Mouse (Mus musculus): ENCODE data around the gene Gemin6. TPM values are rescaled to one million over a fixed set of nuclear protein-coding genes. Genes with fewer than 3 reads are reported as not detected.
"Not testable (repeated sequence)": the region's sequence is repeated elsewhere in the genome, so short reads cannot be mapped to it uniquely, and the experiment has no call there.

Gene Gemin6
- polyA plus RNA-seq, 1 experiment: 15.3 TPM

GRCm38 (mm10) chr17:80220131-80220530, 4.1 kb upstream of the Gemin6 start:
- Histone ChIP-seq H3K4me3 (ENCODE audit: control insufficient read depth, low read depth, low read length) (no peak overlapping the region), H3K4me1 (ENCODE audit: control insufficient read depth, insufficient read depth, low read length) (peaks cover 2% of the 10 kb centered on the region), H3K36me3 (ENCODE audit: control insufficient read depth, insufficient read depth, low read length) (no peaks in the 10 kb centered on the region), H3K27me3 (ENCODE audit: control insufficient read depth, insufficient read depth, low read length) (no peaks in the 10 kb centered on the region), H3K27ac (ENCODE audit: control insufficient read depth, insufficient read depth, low read depth, low read length) (peak overlapping the region; percentile 43)
- no peak for TF ChIP-seq POLR2A (IDR thresholded peaks at IDR 0.05; ENCODE audit: control insufficient read depth, low read depth, low read length)
- TF ChIP-seq CTCF (IDR thresholded peaks at IDR 0.05; ENCODE audit: control insufficient read depth, insufficient read depth, insufficient replicate concordance, low read depth, low read length): no peak

- H3K4me1 ChIP-seq (ENCODE audit: control insufficient read depth, insufficient read depth, low read length): peaks cover 2% of the 10 kb centered on the region
- H3K4me3 ChIP-seq (ENCODE audit: control insufficient read depth, low read depth, low read length): no peak overlapping the region
- no peak overlapping the region for H3K27ac ChIP-seq (ENCODE audit: control insufficient read depth, insufficient read depth, low read depth, low read length)
- TF ChIP-seq POLR2A (IDR thresholded peaks at IDR 0.05; ENCODE audit: control insufficient read depth, low read depth, low read length) (no peak), CTCF (IDR thresholded peaks at IDR 0.05; ENCODE audit: control insufficient read depth, insufficient read depth, insufficient replicate concordance, low read depth, low read length) (no peak)
- H3K27me3 ChIP-seq (ENCODE audit: control insufficient read depth, insufficient read depth, low read length): no peaks in the 10 kb centered on the region
- no peaks in the 10 kb centered on the region for H3K36me3 ChIP-seq (ENCODE audit: control insufficient read depth, insufficient read depth, low read length)
Observed at GRCm38 (mm10) chr17:80221202-80221601, 3.0 kb upstream of the Gemin6 start.

- H3K4me3 ChIP-seq (ENCODE audit: control insufficient read depth, low read depth, low read length): no peak overlapping the region
- no peak overlapping the region for H3K27ac ChIP-seq (ENCODE audit: control insufficient read depth, insufficient read depth, low read depth, low read length)
- H3K27me3 ChIP-seq (ENCODE audit: control insufficient read depth, insufficient read depth, low read length): no peaks in the 10 kb centered on the region
- TF ChIP-seq CTCF (IDR thresholded peaks at IDR 0.05; ENCODE audit: control insufficient read depth, insufficient read depth, insufficient replicate concordance, low read depth, low read length) (no peak), POLR2A (IDR thresholded peaks at IDR 0.05; ENCODE audit: control insufficient read depth, low read depth, low read length) (no peak)
- peaks cover 2% of the 10 kb centered on the region for H3K4me1 ChIP-seq (ENCODE audit: control insufficient read depth, insufficient read depth, low read length)
- H3K36me3 ChIP-seq (ENCODE audit: control insufficient read depth, insufficient read depth, low read length): no peaks in the 10 kb centered on the region
Observed at GRCm38 (mm10) chr17:80221890-80222628, 2.2 kb upstream of the Gemin6 start.

- Histone ChIP-seq H3K27me3 (ENCODE audit: control insufficient read depth, insufficient read depth, low read length) (no peaks in the 10 kb centered on the region), H3K27ac (ENCODE audit: control insufficient read depth, insufficient read depth, low read depth, low read length) (peak overlapping the region; percentile 63), H3K4me3 (ENCODE audit: control insufficient read depth, low read depth, low read length) (peak overlapping the region; percentile 94), H3K36me3 (ENCODE audit: control insufficient read depth, insufficient read depth, low read length) (no peaks in the 10 kb centered on the region), H3K4me1 (ENCODE audit: control insufficient read depth, insufficient read depth, low read length) (peaks cover 2% of the 10 kb centered on the region)
- no peak for TF ChIP-seq POLR2A (IDR thresholded peaks at IDR 0.05; ENCODE audit: control insufficient read depth, low read depth, low read length)
- TF ChIP-seq CTCF (IDR thresholded peaks at IDR 0.05; ENCODE audit: control insufficient read depth, insufficient read depth, insufficient replicate concordance, low read depth, low read length): no peak
Observed at GRCm38 (mm10) chr17:80223829-80224228, 412 bp upstream of the Gemin6 start.

- not testable (repeated sequence) for H3K4me3 ChIP-seq (ENCODE audit: control insufficient read depth, low read depth, low read length); H3K36me3 ChIP-seq (ENCODE audit: control insufficient read depth, insufficient read depth, low read length); H3K4me1 ChIP-seq (ENCODE audit: control insufficient read depth, insufficient read depth, low read length); H3K27me3 ChIP-seq (ENCODE audit: control insufficient read depth, insufficient read depth, low read length); H3K27ac ChIP-seq (ENCODE audit: control insufficient read depth, insufficient read depth, low read depth, low read length)
Observed at GRCm38 (mm10) chr17:80225142-80225541, 901 bp downstream of the Gemin6 start.

GRCm38 (mm10) chr17:80229396-80229795, 5.2 kb downstream of the Gemin6 start:
- TF ChIP-seq POLR2A (IDR thresholded peaks at IDR 0.05; ENCODE audit: control insufficient read depth, low read depth, low read length) (no peak), CTCF (IDR thresholded peaks at IDR 0.05; ENCODE audit: control insufficient read depth, insufficient read depth, insufficient replicate concordance, low read depth, low read length) (no peak)
- H3K27me3 ChIP-seq (ENCODE audit: control insufficient read depth, insufficient read depth, low read length): no peaks in the 10 kb centered on the region
- no peaks in the 10 kb centered on the region for H3K4me1 ChIP-seq (ENCODE audit: control insufficient read depth, insufficient read depth, low read length)
- no peak overlapping the region for H3K4me3 ChIP-seq (ENCODE audit: control insufficient read depth, low read depth, low read length)
- H3K36me3 ChIP-seq (ENCODE audit: control insufficient read depth, insufficient read depth, low read length): peaks cover 1% of the 10 kb centered on the region
- no peak overlapping the region for H3K27ac ChIP-seq (ENCODE audit: control insufficient read depth, insufficient read depth, low read depth, low read length)

- H3K4me1 ChIP-seq (ENCODE audit: control insufficient read depth, insufficient read depth, low read length): no peaks in the 10 kb centered on the region
Observed at GRCm38 (mm10) chr17:80233844-80234243, 9.6 kb downstream of the Gemin6 start.

GRCm38 (mm10) chr17:80234376-80234775, 10.1 kb downstream of the Gemin6 start:
- Histone ChIP-seq H3K27me3 (ENCODE audit: control insufficient read depth, insufficient read depth, low read length) (no peaks in the 10 kb centered on the region), H3K4me3 (ENCODE audit: control insufficient read depth, low read depth, low read length) (no peak overlapping the region), H3K4me1 (ENCODE audit: control insufficient read depth, insufficient read depth, low read length) (no peaks in the 10 kb centered on the region), H3K36me3 (ENCODE audit: control insufficient read depth, insufficient read depth, low read length) (peaks cover under 1% of the 10 kb centered on the region), H3K27ac (ENCODE audit: control insufficient read depth, insufficient read depth, low read depth, low read length) (no peak overlapping the region)
- no peak for TF ChIP-seq POLR2A (IDR thresholded peaks at IDR 0.05; ENCODE audit: control insufficient read depth, low read depth, low read length)
- no peak for TF ChIP-seq CTCF (IDR thresholded peaks at IDR 0.05; ENCODE audit: control insufficient read depth, insufficient read depth, insufficient replicate concordance, low read depth, low read length)

More at GRCm38 (mm10) chr17:80233844-80234243, 9.6 kb downstream of the Gemin6 start:
- Histone ChIP-seq H3K36me3 (ENCODE audit: control insufficient read depth, insufficient read depth, low read length) (peaks cover 1% of the 10 kb centered on the region), H3K4me3 (ENCODE audit: control insufficient read depth, low read depth, low read length) (no peak overlapping the region), H3K27me3 (ENCODE audit: control insufficient read depth, insufficient read depth, low read length) (no peaks in the 10 kb centered on the region), H3K27ac (ENCODE audit: control insufficient read depth, insufficient read depth, low read depth, low read length) (no peak overlapping the region)
- no peak for TF ChIP-seq POLR2A (IDR thresholded peaks at IDR 0.05; ENCODE audit: control insufficient read depth, low read depth, low read length)

All from testis, adult 2 months (tissue).